Mouse (Mus musculus) right cerebral cortex, postnatal 36 days (tissue): ENCODE data around the gene Pigr.

Source experiments
- DNase-seq, 2 experiments: peaks; one replicate each; pipeline ENCODE4 v3.0.0; 2022; ENCODE audit warnings: low spot score in 2 of 2, mixed read lengths in 1 of 2

The Pigr gene

GRCm38 (mm10) chr1:130877889-130878614 lies 51.6 kb downstream of the Pigr start:
- DNase-seq = no peak

GRCm38 (mm10) chr1:130879927-130880326 lies 53.4 kb downstream of the Pigr start:
- DNase-seq = no peak

GRCm38 (mm10) chr1:130883146-130883545 lies 56.7 kb downstream of the Pigr start:
- no peak for DNase-seq

- DNase-seq = no peak
Observed at GRCm38 (mm10) chr1:130887354-130887753, 60.9 kb downstream of the Pigr start, which contains the start of gene Il24. Gene Il24 (minus strand): TSS chr1:130887454.

- no peak for DNase-seq
Observed at GRCm38 (mm10) chr1:130892446-130892845, 66.0 kb downstream of the Pigr start.

GRCm38 (mm10) chr1:130893329-130894040 lies 67.0 kb downstream of the Pigr start:
- no peak for DNase-seq

GRCm38 (mm10) chr1:130894468-130894867 lies 68.0 kb downstream of the Pigr start:
- no peak for DNase-seq
